Mouse (Mus musculus) ES-E14 (cell line): ENCODE measurements at regions not wholly inside any gene's neighbourhood (a gene's known extent, or its start where the extent isn't known, plus 50 kb on each side); places are given as distances from the start of the nearest gene placed in this dataset.

Source experiments
- MAFK ChIP-seq: IDR thresholded peaks from 2 replicates; pipeline ENCODE4 v1.6.1; 2014; ENCODE audit warnings: mild to moderate bottlenecking, low read depth, low read length, inconsistent platforms; ENCODE audit not compliant: insufficient read depth
- ZC3H11A ChIP-seq: IDR thresholded peaks from 2 replicates; pipeline ENCODE4 v1.6.1; 2012; ENCODE audit warnings: low read depth, mild to moderate bottlenecking, inconsistent platforms, low read length, borderline replicate concordance
- ZNF384 ChIP-seq: IDR thresholded peaks from 2 replicates; pipeline ENCODE4 v1.6.1; 2012; ENCODE audit warnings: low read depth, low read length, inconsistent platforms

GRCm38 (mm10) chr7:62278492-62278891, 67.9 kb upstream of the Ndn start:
- TF ChIP-seq MAFK (no peak), ZC3H11A (no peak), ZNF384 (no peak)
